Mouse (Mus musculus) myocyte (in vitro differentiated cells): Measurements from ENCODE around the gene Psap. TPM values are rescaled to one million over a fixed set of nuclear protein-coding genes. Genes with fewer than 3 reads are reported as not detected.
"Not testable (repeated sequence)": the region's sequence is repeated elsewhere in the genome, so short reads cannot be mapped to it uniquely, and the experiment has no call there.

Source experiments
- H3K27me3 ChIP-seq: one replicate; pipeline ENCODE4 v1.6.1; 2011; ENCODE audit not compliant: control insufficient read depth, insufficient read depth, insufficient read length
- H3K36me3 ChIP-seq: one replicate; pipeline ENCODE4 v1.6.1; 2011; ENCODE audit not compliant: control insufficient read depth, insufficient read depth
- H3K4me2 ChIP-seq: one replicate; pipeline ENCODE4 v1.6.1; 2011; ENCODE audit warnings: low read depth, control low read depth
- H3K4me3 ChIP-seq: one replicate; pipeline ENCODE4 v1.5.1; 2011; ENCODE audit warnings: mild to moderate bottlenecking, control low read depth, moderate library complexity
- H3K79me2 ChIP-seq: one replicate; pipeline ENCODE4 v1.6.1; 2011; ENCODE audit not compliant: control insufficient read depth, insufficient read depth
- H3ac ChIP-seq: one replicate; pipeline ENCODE4 v1.6.1; 2011; ENCODE audit not compliant: control insufficient read depth, insufficient read length
- CEBPB ChIP-seq: IDR thresholded peaks from 2 replicates; pipeline ENCODE4 v1.6.1; 2011; ENCODE audit warnings: mild to moderate bottlenecking, moderate library complexity; ENCODE audit not compliant: poor library complexity, insufficient read depth, severe bottlenecking
- E2F4 ChIP-seq: IDR thresholded peaks from one replicate; pipeline ENCODE4 v1.6.1; 2011; ENCODE audit warnings: mild to moderate bottlenecking, control low read depth, moderate library complexity; ENCODE audit not compliant: insufficient read depth
- MAX ChIP-seq: IDR thresholded peaks from one replicate; pipeline ENCODE4 v1.6.1; 2011; ENCODE audit warnings: low read depth, mild to moderate bottlenecking, control low read depth
- MYOD1 ChIP-seq, 3 experiments: IDR thresholded peaks; one replicate each; pipeline ENCODE4 v1.6.1; 2011; ENCODE audit warnings: control low read depth in 2 of 3, low read depth in 2 of 3, mild to moderate bottlenecking in 2 of 3, moderate library complexity in 1 of 3; ENCODE audit not compliant: insufficient read length in 2 of 3, control insufficient read depth in 1 of 3
- MYOG ChIP-seq, 3 experiments: IDR thresholded peaks; one replicate each; pipeline ENCODE4 v1.6.1; 2011; ENCODE audit warnings: control low read depth in 2 of 3, low read depth in 2 of 3, mild to moderate bottlenecking in 2 of 3; ENCODE audit not compliant: insufficient read length in 2 of 3, control insufficient read depth in 1 of 3, insufficient read depth in 1 of 3
- POLR2A ChIP-seq: IDR thresholded peaks from one replicate; pipeline ENCODE4 v1.6.1; 2011; ENCODE audit warnings: low read depth, mild to moderate bottlenecking, control low read depth, moderate library complexity; ENCODE audit not compliant: insufficient read length
- POLR2AphosphoS2 ChIP-seq: IDR thresholded peaks from one replicate; pipeline ENCODE4 v1.6.1; 2011; ENCODE audit warnings: low read depth, control low read depth; ENCODE audit not compliant: insufficient read length
- REST ChIP-seq: IDR thresholded peaks from one replicate; pipeline ENCODE4 v1.6.1; 2011; ENCODE audit warnings: mild to moderate bottlenecking, control low read depth, moderate library complexity; ENCODE audit not compliant: insufficient read depth, insufficient read length
- SRF ChIP-seq: IDR thresholded peaks from one replicate; pipeline ENCODE4 v1.6.1; 2011; ENCODE audit warnings: low read depth; ENCODE audit not compliant: control insufficient read depth, insufficient read length
- TCF12 ChIP-seq: IDR thresholded peaks from one replicate; pipeline ENCODE4 v1.6.1; 2011; ENCODE audit warnings: mild to moderate bottlenecking, control low read depth; ENCODE audit not compliant: poor library complexity, insufficient read depth, severe bottlenecking
- TCF3 ChIP-seq: IDR thresholded peaks from one replicate; pipeline ENCODE4 v1.6.1; 2011; ENCODE audit warnings: low read depth, control low read depth; ENCODE audit not compliant: insufficient read length
- USF1 ChIP-seq: IDR thresholded peaks from one replicate; pipeline ENCODE4 v1.6.1; 2011; ENCODE audit warnings: low read depth, mild to moderate bottlenecking, control low read depth, moderate library complexity
- polyA plus RNA-seq: library from polyadenylated mRNA; unstranded; fragments of >200 nt; fragmentation: generic; extraction: Trizol; gene quantifications from one replicate; pipeline ENCODE4 v1.2.1, GENCODE M21; 2012; ENCODE audit warnings: missing spikeins

Psap gene
- polyA plus RNA-seq, 1 experiment: 729 TPM

DNA sequence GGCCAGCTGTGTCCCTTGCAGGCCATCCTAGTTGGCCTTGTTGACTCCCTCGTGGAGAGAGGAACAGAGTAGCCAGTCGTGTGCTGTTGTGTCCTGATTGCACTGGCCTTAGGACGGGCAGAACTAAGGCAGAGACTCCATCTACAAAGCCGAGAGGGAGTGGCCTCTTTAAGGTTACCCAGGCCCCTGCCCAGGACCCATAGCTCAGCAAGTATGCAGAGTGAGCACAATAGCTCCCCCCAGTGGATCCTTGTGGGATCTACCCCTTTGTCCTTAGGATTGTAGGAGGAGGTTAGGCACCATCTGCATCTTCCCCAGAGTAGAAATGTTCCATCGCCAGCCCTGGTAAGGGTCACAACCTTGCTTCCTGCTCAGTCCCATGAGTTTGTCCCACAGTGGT lies 30.9 kb upstream of the Psap start:
- H3K36me3 ChIP-seq: no peaks in the 10 kb centered on the region
- no peaks in the 10 kb centered on the region for H3K27me3 ChIP-seq
- no peak overlapping the region for H3ac ChIP-seq
- TF ChIP-seq CEBPB (no peak), TCF12 (no peak), REST (no peak), TCF3 (no peak), POLR2AphosphoS2 (no peak), USF1 (no peak), MAX (no peak), POLR2A (no peak), SRF (no peak), MYOG (IDR thresholded peaks at IDR 0.05; ENCODE audit: control insufficient read depth in 1 of 3, insufficient read depth in 1 of 3, insufficient read length in 2 of 3, low read depth in 2 of 3) (no peak)
- no peaks in the 10 kb centered on the region for H3K79me2 ChIP-seq
- no peak overlapping the region for H3K4me3 ChIP-seq
- H3K4me2 ChIP-seq: no peak overlapping the region

- not testable (repeated sequence) for H3K36me3 ChIP-seq, H3K4me3 ChIP-seq, H3K4me2 ChIP-seq, H3K79me2 ChIP-seq, H3K27me3 ChIP-seq, H3ac ChIP-seq
- peak; percentile 61; the same call in 1 of the 2 replicates for TF ChIP-seq CEBPB
These were observed 29.1 kb upstream of the Psap start for GRCm38 (mm10) chr10:60248345-60248744.

DNA sequence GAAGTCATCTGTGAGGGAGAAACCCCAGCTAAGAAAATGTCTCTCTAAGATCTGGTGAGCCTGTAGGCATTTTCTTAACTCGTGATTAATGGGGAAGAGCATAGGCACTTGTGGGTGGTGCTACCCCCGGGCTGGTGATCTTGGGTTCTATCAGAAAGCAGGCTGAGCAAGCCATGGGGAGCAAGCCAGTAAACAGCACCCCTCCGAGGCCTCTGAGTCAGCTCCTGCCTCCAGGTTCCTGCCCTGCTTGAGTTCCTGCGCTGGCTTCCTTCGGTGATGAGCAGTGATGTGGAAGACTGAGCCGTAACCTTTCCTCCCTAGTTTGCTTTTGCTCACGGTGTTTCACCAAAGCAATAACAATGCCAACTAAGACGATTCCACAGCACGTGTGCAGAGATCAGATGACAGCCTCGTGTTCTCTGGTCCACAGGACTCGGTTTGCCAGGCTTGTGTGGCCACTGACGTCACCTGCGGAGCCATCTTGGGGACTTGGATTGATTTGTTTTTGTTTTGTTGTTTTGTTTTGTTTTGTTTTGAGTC lies 26.9 kb upstream of the Psap start:
- no peak for TF ChIP-seq TCF12
- no peak for TF ChIP-seq TCF3
- TF ChIP-seq MYOG (IDR thresholded peaks at IDR 0.05; ENCODE audit: control insufficient read depth in 1 of 3, insufficient read depth in 1 of 3, insufficient read length in 2 of 3, low read depth in 2 of 3): no peak
- TF ChIP-seq REST: no peak
- TF ChIP-seq MAX: no peak
- no peak for TF ChIP-seq POLR2A
- no peak for TF ChIP-seq POLR2AphosphoS2
- TF ChIP-seq MYOD1 (IDR thresholded peaks at IDR 0.05; ENCODE audit: control insufficient read depth in 1 of 3, insufficient read length in 2 of 3, low read depth in 2 of 3): no peak
- TF ChIP-seq USF1: no peak
- no peak for TF ChIP-seq CEBPB
- TF ChIP-seq SRF: no peak
- no peak for TF ChIP-seq E2F4
- H3ac ChIP-seq: no peak overlapping the region
- H3K36me3 ChIP-seq: no peaks in the 10 kb centered on the region
- H3K79me2 ChIP-seq: no peaks in the 10 kb centered on the region
- H3K4me3 ChIP-seq: no peak overlapping the region
- H3K4me2 ChIP-seq: no peak overlapping the region
- H3K27me3 ChIP-seq: no peaks in the 10 kb centered on the region

- H3K27me3 ChIP-seq: no peaks in the 10 kb centered on the region
- TF ChIP-seq MYOG (IDR thresholded peaks at IDR 0.05; ENCODE audit: control insufficient read depth in 1 of 3, insufficient read depth in 1 of 3, insufficient read length in 2 of 3, low read depth in 2 of 3): no peak
- TF ChIP-seq MAX: no peak
- no peak for TF ChIP-seq E2F4
- TF ChIP-seq POLR2A: no peak
- no peak for TF ChIP-seq TCF12
- no peak overlapping the region for H3K4me3 ChIP-seq
These were observed 25.2 kb upstream of the Psap start for GRCm38 (mm10) chr10:60252187-60252586.

GRCm38 (mm10) chr10:60252606-60253005 lies 24.8 kb upstream of the Psap start:
- Histone ChIP-seq H3K4me2 (no peak overlapping the region), H3K36me3 (no peaks in the 10 kb centered on the region), H3K4me3 (no peak overlapping the region), H3ac (no peak overlapping the region), H3K79me2 (no peaks in the 10 kb centered on the region), H3K27me3 (no peaks in the 10 kb centered on the region)
- TF ChIP-seq POLR2A (no peak), TCF3 (no peak), MYOD1 (IDR thresholded peaks at IDR 0.05; ENCODE audit: control insufficient read depth in 1 of 3, insufficient read length in 2 of 3, low read depth in 2 of 3) (no peak), CEBPB (no peak), REST (no peak), SRF (no peak), E2F4 (no peak), USF1 (no peak), TCF12 (no peak), MAX (no peak), POLR2AphosphoS2 (no peak), MYOG (IDR thresholded peaks at IDR 0.05; ENCODE audit: control insufficient read depth in 1 of 3, insufficient read depth in 1 of 3, insufficient read length in 2 of 3, low read depth in 2 of 3) (no peak)

More at GRCm38 (mm10) chr10:60252187-60252586, 25.2 kb upstream of the Psap start:
- H3K4me2 ChIP-seq: no peak overlapping the region
- H3ac ChIP-seq: no peak overlapping the region
- H3K79me2 ChIP-seq: no peaks in the 10 kb centered on the region
- no peaks in the 10 kb centered on the region for H3K36me3 ChIP-seq
